Mouse (Mus musculus): Measurements from ENCODE around the gene Emc9. TPM values are rescaled to one million over a fixed set of nuclear protein-coding genes. Genes with fewer than 3 reads are reported as not detected.

The Emc9 gene
- polyA plus RNA-seq, 1 experiment from 2014 or later = 5.4 TPM

GRCm38 (mm10) chr14:55570588-55570987 is 14.5 kb downstream of the Emc9 start:
- Histone ChIP-seq H3K27ac (no peak overlapping the region), H3K4me3 (no peak overlapping the region), H3K9me3 (no peaks in the 10 kb centered on the region), H3K36me3 (replicated peaks) (peaks cover 45% of the 10 kb centered on the region), H3K27me3 (ENCODE audit: poor library complexity, severe bottlenecking) (peaks cover 3% of the 10 kb centered on the region; the same call in 1 of the 2 replicates), H3K4me1 (peaks cover 4% of the 10 kb centered on the region)
- no peak for DNase-seq (ENCODE audit: extremely low spot score, low spot score)
- WGBS = 89% methylated on average over 2 of the region's 2 CpGs

GRCm38 (mm10) chr14:55567496-55567895 is 17.6 kb downstream of the Emc9 start:
- Histone ChIP-seq H3K27me3 (ENCODE audit: poor library complexity, severe bottlenecking) (no peaks in the 10 kb centered on the region), H3K4me1 (no peaks in the 10 kb centered on the region), H3K36me3 (replicated peaks) (peaks cover 69% of the 10 kb centered on the region), H3K27ac (no peak overlapping the region), H3K9me3 (no peaks in the 10 kb centered on the region), H3K4me3 (no peak overlapping the region)
- no peak for DNase-seq (ENCODE audit: extremely low spot score, low spot score)
- WGBS = 86% methylated on average over 3 of the region's 3 CpGs

- peaks cover 13% of the 10 kb centered on the region for H3K4me1 ChIP-seq
- DNase-seq (ENCODE audit: extremely low spot score, low spot score) = no peak
- no peak overlapping the region for H3K4me3 ChIP-seq
- peaks cover 69% of the 10 kb centered on the region for H3K36me3 ChIP-seq (replicated peaks)
- no peaks in the 10 kb centered on the region for H3K27me3 ChIP-seq (ENCODE audit: poor library complexity, severe bottlenecking)
- WGBS = 85% methylated on average over 3 of the region's 3 CpGs
- no peaks in the 10 kb centered on the region for H3K9me3 ChIP-seq
- H3K27ac ChIP-seq = no peak overlapping the region
These were observed 19.4 kb downstream of the Emc9 start for GRCm38 (mm10) chr14:55565748-55566147.

- no peak for DNase-seq (ENCODE audit: extremely low spot score, low spot score)
- Histone ChIP-seq H3K4me1 (peaks cover 21% of the 10 kb centered on the region), H3K9me3 (no peaks in the 10 kb centered on the region), H3K4me3 (no peak overlapping the region), H3K27ac (no peak overlapping the region), H3K36me3 (replicated peaks) (peaks cover 51% of the 10 kb centered on the region), H3K27me3 (ENCODE audit: poor library complexity, severe bottlenecking) (no peaks in the 10 kb centered on the region)
- WGBS = 94% methylated on average over 11 of the region's 11 CpGs
These were observed 21.9 kb downstream of the Emc9 start for GRCm38 (mm10) chr14:55563249-55563648.

- H3K27ac ChIP-seq = no peak overlapping the region
- 85% methylated on average over 10 of the region's 10 CpGs for WGBS
- H3K36me3 ChIP-seq (replicated peaks) = peaks cover 37% of the 10 kb centered on the region
- H3K4me1 ChIP-seq = peaks cover 22% of the 10 kb centered on the region
- DNase-seq (ENCODE audit: extremely low spot score, low spot score) = no peak
- H3K27me3 ChIP-seq (ENCODE audit: poor library complexity, severe bottlenecking) = no peaks in the 10 kb centered on the region
- no peak overlapping the region for H3K4me3 ChIP-seq
- no peaks in the 10 kb centered on the region for H3K9me3 ChIP-seq
These were observed 23.2 kb downstream of the Emc9 start for GRCm38 (mm10) chr14:55561860-55562259.

GRCm38 (mm10) chr14:55560202-55561073 is 24.7 kb downstream of the Emc9 start, which contains the start of gene A730061H03Rik:
Gene A730061H03Rik, minus strand, starts transcription at chr14:55560406.
- Histone ChIP-seq H3K9me3 (no peaks in the 10 kb centered on the region), H3K27ac (peak within 1 kb of the TSS; percentile 94), H3K36me3 (replicated peaks) (peaks cover 23% of the 10 kb centered on the region), H3K4me1 (peaks cover 25% of the 10 kb centered on the region), H3K4me3 (peak within 1 kb of the TSS; percentile 66), H3K27me3 (ENCODE audit: poor library complexity, severe bottlenecking) (no peaks in the 10 kb centered on the region)
- WGBS = under 1% methylated on average over 51 of the region's 51 CpGs
- DNase-seq (ENCODE audit: extremely low spot score, low spot score) = peak; percentile 98

GRCm38 (mm10) chr14:55559799-55560201 is 25.3 kb downstream of the Emc9 start, which contains the start of gene Dcaf11:
Gene Dcaf11, plus strand, starts transcription at chr14:55560006.
- Histone ChIP-seq H3K36me3 (replicated peaks) (peaks cover 16% of the 10 kb centered on the region), H3K4me3 (peak within 1 kb of the TSS; percentile 66), H3K4me1 (peaks cover 25% of the 10 kb centered on the region), H3K9me3 (no peaks in the 10 kb centered on the region), H3K27ac (peak within 1 kb of the TSS; percentile 94), H3K27me3 (ENCODE audit: poor library complexity, severe bottlenecking) (no peaks in the 10 kb centered on the region)
- peak; percentile 92 for DNase-seq (ENCODE audit: extremely low spot score, low spot score)
- under 1% methylated on average over 27 of the region's 27 CpGs for WGBS

- peaks cover 8% of the 10 kb centered on the region; the same call in 1 of the 2 replicates for H3K36me3 ChIP-seq (replicated peaks)
- peaks cover 25% of the 10 kb centered on the region for H3K4me1 ChIP-seq
- no peak for DNase-seq (ENCODE audit: extremely low spot score, low spot score)
These were observed 26.2 kb downstream of the Emc9 start for GRCm38 (mm10) chr14:55558740-55559448.

GRCm38 (mm10) chr14:55557587-55557986 is 27.5 kb downstream of the Emc9 start:
- DNase-seq (ENCODE audit: extremely low spot score, low spot score) = no peak
- 92% methylated on average over 3 of the region's 3 CpGs for WGBS
- H3K4me1 ChIP-seq = peaks cover 25% of the 10 kb centered on the region
- no peaks in the 10 kb centered on the region for H3K9me3 ChIP-seq
- H3K27me3 ChIP-seq (ENCODE audit: poor library complexity, severe bottlenecking) = no peaks in the 10 kb centered on the region
- H3K36me3 ChIP-seq (replicated peaks) = no peaks in the 10 kb centered on the region
- H3K27ac ChIP-seq = no peak overlapping the region
- no peak overlapping the region for H3K4me3 ChIP-seq

More at GRCm38 (mm10) chr14:55558740-55559448, 26.2 kb downstream of the Emc9 start:
- H3K4me3 ChIP-seq = peak overlapping the region; percentile 66
- 63% methylated on average over 6 of the region's 6 CpGs for WGBS
- no peaks in the 10 kb centered on the region for H3K27me3 ChIP-seq (ENCODE audit: poor library complexity, severe bottlenecking)
- H3K9me3 ChIP-seq = no peaks in the 10 kb centered on the region
- peak overlapping the region; percentile 94; the same call in 1 of the 2 replicates for H3K27ac ChIP-seq

GRCm38 (mm10) chr14:55557003-55557402 is 28.1 kb downstream of the Emc9 start:
- peak; percentile 51 for DNase-seq (ENCODE audit: extremely low spot score, low spot score)
- Histone ChIP-seq H3K36me3 (replicated peaks) (no peaks in the 10 kb centered on the region), H3K27ac (no peak overlapping the region), H3K4me1 (peaks cover 24% of the 10 kb centered on the region), H3K4me3 (no peak overlapping the region), H3K27me3 (ENCODE audit: poor library complexity, severe bottlenecking) (no peaks in the 10 kb centered on the region), H3K9me3 (no peaks in the 10 kb centered on the region)
- WGBS = 34% methylated on average over 5 of the region's 5 CpGs

GRCm38 (mm10) chr14:55555788-55556187 is 29.3 kb downstream of the Emc9 start:
- no peaks in the 10 kb centered on the region for H3K9me3 ChIP-seq
- peaks cover 12% of the 10 kb centered on the region for H3K4me1 ChIP-seq
- DNase-seq (ENCODE audit: extremely low spot score, low spot score) = no peak
- no peak overlapping the region for H3K27ac ChIP-seq
- no peaks in the 10 kb centered on the region for H3K36me3 ChIP-seq (replicated peaks)
- WGBS = 82% methylated on average over 3 of the region's 3 CpGs
- H3K27me3 ChIP-seq (ENCODE audit: poor library complexity, severe bottlenecking) = no peaks in the 10 kb centered on the region
- no peak overlapping the region for H3K4me3 ChIP-seq

- Histone ChIP-seq H3K4me1 (peaks cover 12% of the 10 kb centered on the region), H3K9me3 (no peaks in the 10 kb centered on the region), H3K36me3 (replicated peaks) (no peaks in the 10 kb centered on the region), H3K27ac (no peak overlapping the region), H3K4me3 (no peak overlapping the region), H3K27me3 (ENCODE audit: poor library complexity, severe bottlenecking) (no peaks in the 10 kb centered on the region)
- DNase-seq (ENCODE audit: extremely low spot score, low spot score) = peak; percentile 8
These were observed 30.5 kb downstream of the Emc9 start for GRCm38 (mm10) chr14:55554635-55555034.

- 91% methylated on average over 8 of the region's 8 CpGs for WGBS
- Histone ChIP-seq H3K27me3 (ENCODE audit: poor library complexity, severe bottlenecking) (no peaks in the 10 kb centered on the region), H3K4me3 (no peak overlapping the region), H3K9me3 (no peaks in the 10 kb centered on the region), H3K27ac (no peak overlapping the region), H3K36me3 (replicated peaks) (peaks cover 26% of the 10 kb centered on the region), H3K4me1 (peaks cover 2% of the 10 kb centered on the region; the same call in 1 of the 2 replicates)
- no peak for DNase-seq (ENCODE audit: extremely low spot score, low spot score)
These were observed 33.3 kb downstream of the Emc9 start for GRCm38 (mm10) chr14:55551794-55552193.

Data from forebrain, embryonic 10.5 days (tissue).